34 mouse cellular contexts compared by ENCODE assay signal in genomic region chr7:24761161-24761560, GRCm38 (mm10). TPM values are rescaled to one million over a fixed set of nuclear protein-coding genes. Genes with fewer than 3 reads are reported as not detected.
DNase-seq lines count a peak whose midpoint lies in the region; ATAC-seq and TF ChIP-seq lines count a peak whose summit lies in the region.
"Had no signal": no experiment of that assay in that cellular context is flagged by ENCODE, and none has a peak within 500 bp of the region (broad histone marks: within the 10 kb centered on the region; RNA-seq: fewer than 3 reads in every experiment).

No protein-coding gene starts in this region.

- DNase-seq in liver, postnatal 0 days, result no peak
- DNase-seq in liver, embryonic 11.5 days (ENCODE audit: low spot score), result no peak
- no peak for DNase-seq in lung, postnatal 36 days
- DNase-seq in gastrocnemius, postnatal 10 days, result no peak
- no peak for DNase-seq in frontal cortex, postnatal 25 days (ENCODE audit: low spot score in 2 of 2)
- DNase-seq: adrenal gland, postnatal 14 days; B cell, adult 2 months; cerebellum, adult 11-12 months; cerebellum, adult 9-10 months; cerebellum, postnatal 14 days; gastrocnemius, adult 2 months; gastrocnemius, postnatal 25 days; heart, adult 11 months had no signal

- no peak overlapping the region for H3K4me3 ChIP-seq in liver, postnatal 0 days (ENCODE audit: low read depth, low read length)
- H3K4me3 ChIP-seq in liver, embryonic 11.5 days (ENCODE audit: low read depth, low read length), result no peak overlapping the region
- H3K4me3 ChIP-seq in stomach, embryonic 16.5 days (replicated peaks; ENCODE audit: low read length), result no peak overlapping the region
- H3K4me3 ChIP-seq: forebrain, embryonic 10.5 days; forebrain, embryonic 13.5 days; gastrocnemius, adult 2 months; hindbrain, embryonic 12.5 days; hindbrain, embryonic 15.5 days had no signal

- TF ChIP-seq CTCF in liver, postnatal 0 days (IDR thresholded peaks at IDR 0.05; ENCODE audit: low read depth), result no peak

- H3K36me3 ChIP-seq in liver, postnatal 0 days (replicated peaks; ENCODE audit: insufficient read depth, low read length), result no peaks in the 10 kb centered on the region
- no peaks in the 10 kb centered on the region for H3K36me3 ChIP-seq in liver, embryonic 11.5 days (ENCODE audit: control insufficient read depth, insufficient read depth, low read length)
- H3K36me3 ChIP-seq in stomach, embryonic 16.5 days (ENCODE audit: control insufficient read depth, insufficient read depth, low read length), result no peaks in the 10 kb centered on the region
- H3K36me3 ChIP-seq: forebrain, embryonic 10.5 days; G1E; hindbrain, embryonic 12.5 days; hindbrain, embryonic 15.5 days had no signal

- no peak overlapping the region for H3K27ac ChIP-seq in liver, postnatal 0 days (ENCODE audit: low read depth)
- no peak overlapping the region for H3K27ac ChIP-seq in liver, embryonic 11.5 days (ENCODE audit: low read depth, low read length)
- no peak overlapping the region for H3K27ac ChIP-seq in stomach, embryonic 16.5 days (ENCODE audit: low read length)
- H3K27ac ChIP-seq: forebrain, embryonic 10.5 days; forebrain, embryonic 13.5 days; gastrocnemius, adult 2 months; hindbrain, embryonic 12.5 days; hindbrain, embryonic 15.5 days had no signal

- no peaks in the 10 kb centered on the region for H3K4me1 ChIP-seq in liver, postnatal 0 days (ENCODE audit: insufficient read depth)
- H3K4me1 ChIP-seq in liver, embryonic 11.5 days (replicated peaks; ENCODE audit: control insufficient read depth, insufficient read depth, low read length), result no peaks in the 10 kb centered on the region
- no peaks in the 10 kb centered on the region for H3K4me1 ChIP-seq in stomach, embryonic 16.5 days (ENCODE audit: control insufficient read depth, insufficient read depth, low read length)
- H3K4me1 ChIP-seq: forebrain, embryonic 10.5 days; forebrain, embryonic 13.5 days; hindbrain, embryonic 12.5 days; hindbrain, embryonic 15.5 days had no signal

- no peaks in the 10 kb centered on the region for H3K9me3 ChIP-seq in liver, postnatal 0 days (ENCODE audit: low read length)
- H3K9me3 ChIP-seq in liver, embryonic 11.5 days (ENCODE audit: control insufficient read depth, low read length), result no peaks in the 10 kb centered on the region
- H3K9me3 ChIP-seq in stomach, embryonic 16.5 days (replicated peaks; ENCODE audit: control insufficient read depth, low read length), result no peaks in the 10 kb centered on the region
- H3K9me3 ChIP-seq: forebrain, embryonic 10.5 days; forebrain, embryonic 13.5 days; G1E; hindbrain, embryonic 12.5 days; hindbrain, embryonic 15.5 days had no signal

- TF ChIP-seq EP300 in liver, postnatal 0 days (IDR thresholded peaks at IDR 0.05; ENCODE audit: low read depth), result no peak

- H3K9ac ChIP-seq in liver, postnatal 0 days (replicated peaks), result no peak overlapping the region
- no peak overlapping the region for H3K9ac ChIP-seq in liver, embryonic 11.5 days (ENCODE audit: low read depth, low read length)
- H3K9ac ChIP-seq in stomach, embryonic 16.5 days (ENCODE audit: low read length), result no peak overlapping the region
- H3K9ac ChIP-seq: forebrain, embryonic 13.5 days; hindbrain, embryonic 12.5 days; hindbrain, embryonic 15.5 days had no signal

- no peak for ATAC-seq in liver, postnatal 0 days
- ATAC-seq in liver, embryonic 11.5 days (replicated peaks; ENCODE audit: low FRiP score), result no peak
- peak; percentile 63 for ATAC-seq in megakaryocyte, adult 5-6 weeks (ENCODE audit: poor library complexity, severe bottlenecking)
- 0 out of 2 replicates have a peak, but pooled peaks have one; percentile 29 for ATAC-seq in stomach, embryonic 16.5 days (ENCODE audit: insufficient read depth, low FRiP score)
- ATAC-seq: forebrain, embryonic 13.5 days; forebrain, embryonic 16.5 days; Patski had no signal

- H3K27me3 ChIP-seq in liver, postnatal 0 days (ENCODE audit: insufficient read depth, low read length), result no peaks in the 10 kb centered on the region
- no peaks in the 10 kb centered on the region for H3K27me3 ChIP-seq in liver, embryonic 11.5 days (replicated peaks; ENCODE audit: control insufficient read depth, insufficient read depth, low read length)
- no peaks in the 10 kb centered on the region for H3K27me3 ChIP-seq in stomach, embryonic 16.5 days (ENCODE audit: control insufficient read depth, insufficient read depth, low read length)
- H3K27me3 ChIP-seq: forebrain, embryonic 13.5 days; hindbrain, embryonic 12.5 days; hindbrain, embryonic 15.5 days had no signal

- 44% methylated on average over 6 of the region's 6 CpGs for whole genome bisulfite sequencing in liver, postnatal 0 days (ENCODE audit: insufficient replicate concordance)
- 61% methylated on average over 6 of the region's 6 CpGs for WGBS in liver, embryonic 11.5 days
- 56% methylated on average over 6 of the region's 6 CpGs for WGBS in stomach, embryonic 16.5 days

- H3K4me2 ChIP-seq in liver, postnatal 0 days (ENCODE audit: low read depth, low read length), result 0 out of 2 replicates have a peak overlapping the region, but pooled peaks have one; percentile 6
- H3K4me2 ChIP-seq in liver, embryonic 11.5 days, result no peak overlapping the region
- H3K4me2 ChIP-seq in stomach, embryonic 16.5 days (ENCODE audit: low read depth, low read length), result no peak overlapping the region
- H3K4me2 ChIP-seq: forebrain, embryonic 13.5 days; heart, embryonic 11.5 days; hindbrain, embryonic 12.5 days; hindbrain, embryonic 15.5 days had no signal

RNA-seq across cellular contexts. Expression of gene Cd177, which starts 1.1 kb away (rescaled TPM):
- polyA plus RNA-seq in liver, postnatal 0 days (2015; fragmentation: Nextera tagmentation; extraction: Ambion mirVana), result 18.9 and 20.5 TPM in 2 replicates
- polyA plus RNA-seq in liver, embryonic 11.5 days (2014; fragmentation: Nextera tagmentation; extraction: Ambion mirVana), result 0.31 and 0.33 TPM in 2 replicates
- total RNA-seq in megakaryocyte, adult 5-6 weeks (2015), result 170 and 199 TPM in 2 replicates
- 392 and 399 TPM in 2 replicates for total RNA-seq in megakaryocyte, adult 5-6 weeks (2017)
- polyA plus RNA-seq in stomach, embryonic 16.5 days (2015; fragmentation: Nextera tagmentation; extraction: Ambion mirVana), result 5.2 and 6.8 TPM in 2 replicates
- under 1 TPM in 1 of 2 experiments, not detected in 1; 0.77 TPM for total RNA-seq in gastrocnemius, postnatal 10 days (2021)
- total RNA-seq: CH12.LX; G1E; gastrocnemius, adult 2 months; gastrocnemius, postnatal 25 days had no signal
- polyA plus RNA-seq: embryonic facial prominence, embryonic 11.5 days; forebrain, embryonic 10.5 days; heart, embryonic 14.5 days had no signal

RNA-seq across cellular contexts. Expression of gene Ceacam10, which starts 15.8 kb away (rescaled TPM):
- 5.0 and 5.3 TPM in 2 replicates for polyA plus RNA-seq in liver, postnatal 0 days (2015; fragmentation: Nextera tagmentation; extraction: Ambion mirVana)
- not detected in 2 replicates for polyA plus RNA-seq in liver, embryonic 11.5 days (2014; fragmentation: Nextera tagmentation; extraction: Ambion mirVana)
- total RNA-seq in megakaryocyte, adult 5-6 weeks (2015), result 44.7 and 45.0 TPM in 2 replicates
- total RNA-seq in megakaryocyte, adult 5-6 weeks (2017), result 43.5 and 48.5 TPM in 2 replicates
- polyA plus RNA-seq in stomach, embryonic 16.5 days (2015; fragmentation: Nextera tagmentation; extraction: Ambion mirVana), result 1.2 and 1.4 TPM in 2 replicates
- total RNA-seq in gastrocnemius, postnatal 10 days (2021), result not detected
- total RNA-seq: adrenal gland, adult 18-20 months; gastrocnemius, adult 2 months; gastrocnemius, postnatal 25 days; heart, adult 8-10 months; heart, postnatal 25 days had no signal
- polyA plus RNA-seq: forebrain, embryonic 10.5 days; forebrain, embryonic 13.5 days; forebrain, embryonic 16.5 days; G1E; heart, embryonic 11.5 days; heart, embryonic 14.5 days; heart, postnatal 0 days; hindbrain, embryonic 12.5 days; Patski had no signal

RNA-seq across cellular contexts. Expression of gene Gm4763, which starts 34.5 kb away (rescaled TPM):
- polyA plus RNA-seq in liver, postnatal 0 days (2015; fragmentation: Nextera tagmentation; extraction: Ambion mirVana), result not detected in 2 replicates
- not detected in 2 replicates for polyA plus RNA-seq in liver, embryonic 11.5 days (2014; fragmentation: Nextera tagmentation; extraction: Ambion mirVana)
- not detected in 2 replicates for total RNA-seq in megakaryocyte, adult 5-6 weeks (2015)
- total RNA-seq in megakaryocyte, adult 5-6 weeks (2017), result 0.24 TPM in 1 of 2 replicates, not detected in the other
- polyA plus RNA-seq in stomach, embryonic 16.5 days (2015; fragmentation: Nextera tagmentation; extraction: Ambion mirVana), result not detected in 2 replicates
- total RNA-seq in gastrocnemius, postnatal 10 days (2021), result not detected
- total RNA-seq: adrenal gland, adult 18-20 months; adrenal gland, postnatal 14 days; adrenal gland, postnatal 4 days; CH12.LX; G1E; gastrocnemius, adult 2 months; gastrocnemius, postnatal 25 days; heart, adult 8-10 months; heart, postnatal 25 days; hematopoietic stem cell, adult 5-6 weeks had no signal
- polyA plus RNA-seq: brain, embryonic 14.5 days; embryonic facial prominence, embryonic 11.5 days; embryonic facial prominence, embryonic 14.5 days; forebrain, embryonic 10.5 days; forebrain, embryonic 13.5 days; forebrain, embryonic 16.5 days; G1E; heart, embryonic 11.5 days; heart, embryonic 14.5 days; heart, postnatal 0 days; hindbrain, embryonic 12.5 days; hindbrain, embryonic 15.5 days; Patski had no signal

RNA-seq across cellular contexts. Expression of gene BC049730, which starts 52.1 kb away (rescaled TPM):
- polyA plus RNA-seq in liver, postnatal 0 days (2015; fragmentation: Nextera tagmentation; extraction: Ambion mirVana), result not detected in 2 replicates
- not detected in 2 replicates for polyA plus RNA-seq in liver, embryonic 11.5 days (2014; fragmentation: Nextera tagmentation; extraction: Ambion mirVana)
- not detected in 2 replicates for total RNA-seq in megakaryocyte, adult 5-6 weeks (2015)
- not detected in 2 replicates for total RNA-seq in megakaryocyte, adult 5-6 weeks (2017)
- not detected in 2 replicates for polyA plus RNA-seq in stomach, embryonic 16.5 days (2015; fragmentation: Nextera tagmentation; extraction: Ambion mirVana)
- total RNA-seq in gastrocnemius, postnatal 10 days (2021), result not detected
- total RNA-seq: adrenal gland, adult 18-20 months; adrenal gland, postnatal 14 days; adrenal gland, postnatal 4 days; CH12.LX; G1E; gastrocnemius, adult 2 months; gastrocnemius, postnatal 25 days; heart, adult 8-10 months; heart, postnatal 25 days; hematopoietic stem cell, adult 5-6 weeks had no signal
- polyA plus RNA-seq: brain, embryonic 14.5 days; embryonic facial prominence, embryonic 11.5 days; embryonic facial prominence, embryonic 14.5 days; forebrain, embryonic 10.5 days; forebrain, embryonic 13.5 days; forebrain, embryonic 16.5 days; G1E; heart, embryonic 11.5 days; heart, embryonic 14.5 days; heart, postnatal 0 days; hindbrain, embryonic 12.5 days; hindbrain, embryonic 15.5 days; Patski had no signal

Comparison
In these comparisons a context has a peak if more than half of its experiments do, and no peak if none do; other contexts are left out.
1. ATAC-seq: peak in megakaryocyte, adult 5-6 weeks (single experiment) and stomach, embryonic 16.5 days (single experiment); none in liver, postnatal 0 days (single experiment) and liver, embryonic 11.5 days (single experiment).